Mouse (Mus musculus): ENCODE results near the gene Dennd4b. TPM values are rescaled to one million over a fixed set of nuclear protein-coding genes. Genes with fewer than 3 reads are reported as not detected.

Dennd4b gene
- polyA plus RNA-seq, 1 experiment = not detected

GRCm38 (mm10) chr3:90309589-90309988 lies 44.6 kb downstream of the Dennd4b start:
- no peak overlapping the region for H3K4me3 ChIP-seq (ENCODE audit: insufficient read depth, low read depth, low read length)
- H3K27ac ChIP-seq (ENCODE audit: insufficient read depth, low read depth, low read length) = no peak overlapping the region
- TF ChIP-seq CTCF (IDR thresholded peaks at IDR 0.05; ENCODE audit: insufficient read depth, low read depth, low read length) = no peak
- TF ChIP-seq POLR2A (IDR thresholded peaks at IDR 0.05; ENCODE audit: insufficient read depth, low read depth, low read length) = no peak
- 0 out of 2 replicates have a peak, but pooled peaks cover 2% of the 10 kb centered on the region for H3K4me1 ChIP-seq (ENCODE audit: control insufficient read depth, insufficient read depth, low read length)

DNA sequence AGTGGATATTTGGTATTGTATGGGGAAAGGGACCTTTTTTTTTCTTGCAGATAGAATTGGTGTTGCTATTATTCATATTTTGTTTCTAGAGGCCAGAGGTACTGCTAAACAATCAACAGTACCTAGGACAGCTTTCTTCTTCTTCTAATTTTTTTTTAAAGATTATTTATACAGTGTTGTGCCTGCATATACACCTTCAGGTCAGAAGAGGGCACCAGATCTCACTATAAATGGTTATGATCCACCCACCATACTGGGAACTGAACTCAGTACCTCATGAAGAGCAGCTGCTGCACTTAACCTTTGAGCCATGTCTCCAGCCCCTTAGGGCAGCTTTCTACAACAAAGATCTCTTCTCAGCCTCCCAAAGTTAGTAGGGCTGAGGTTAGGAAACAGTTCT lies 48.4 kb downstream of the Dennd4b start:
- H3K4me1 ChIP-seq (ENCODE audit: control insufficient read depth, insufficient read depth, low read length) = no peaks in the 10 kb centered on the region
- H3K27ac ChIP-seq (ENCODE audit: insufficient read depth, low read depth, low read length) = no peak overlapping the region
- no peak overlapping the region for H3K4me3 ChIP-seq (ENCODE audit: insufficient read depth, low read depth, low read length)
- TF ChIP-seq POLR2A (IDR thresholded peaks at IDR 0.05; ENCODE audit: insufficient read depth, low read depth, low read length) (no peak), CTCF (IDR thresholded peaks at IDR 0.05; ENCODE audit: insufficient read depth, low read depth, low read length) (no peak)

DNA sequence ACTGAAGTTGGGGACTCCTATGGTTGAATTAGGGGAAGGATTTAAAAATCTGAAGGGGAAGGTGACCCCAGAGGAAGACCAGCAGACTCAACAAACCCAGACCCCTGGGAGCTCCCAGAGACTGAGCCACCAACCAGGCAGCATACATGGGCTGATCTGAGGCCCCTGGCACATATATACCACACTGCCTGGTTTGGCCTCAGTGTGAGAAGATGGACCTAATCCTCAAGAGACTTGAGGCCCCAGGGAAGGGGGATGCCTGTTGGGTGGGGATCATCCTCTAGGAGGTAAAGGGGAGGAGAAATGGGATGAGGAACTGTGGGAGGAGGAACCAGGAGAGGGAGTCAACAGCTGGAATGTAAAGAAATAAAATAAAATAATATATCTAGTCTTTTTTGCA lies 49.3 kb downstream of the Dennd4b start:
- Histone ChIP-seq H3K27ac (ENCODE audit: insufficient read depth, low read depth, low read length) (no peak overlapping the region), H3K4me3 (ENCODE audit: insufficient read depth, low read depth, low read length) (no peak overlapping the region), H3K4me1 (ENCODE audit: control insufficient read depth, insufficient read depth, low read length) (no peaks in the 10 kb centered on the region)
- no peak for TF ChIP-seq CTCF (IDR thresholded peaks at IDR 0.05; ENCODE audit: insufficient read depth, low read depth, low read length)
- no peak for TF ChIP-seq POLR2A (IDR thresholded peaks at IDR 0.05; ENCODE audit: insufficient read depth, low read depth, low read length)

- TF ChIP-seq POLR2A (IDR thresholded peaks at IDR 0.05; ENCODE audit: insufficient read depth, low read depth, low read length) (no peak), CTCF (IDR thresholded peaks at IDR 0.05; ENCODE audit: insufficient read depth, low read depth, low read length) (no peak)
- no peak overlapping the region for H3K4me3 ChIP-seq (ENCODE audit: insufficient read depth, low read depth, low read length)
- WGBS = 8% methylated on average over 6 of the region's 6 CpGs
- no peaks in the 10 kb centered on the region; the same call in 1 of the 2 replicates for H3K4me1 ChIP-seq (ENCODE audit: control insufficient read depth, insufficient read depth, low read length)
- no peak overlapping the region for H3K27ac ChIP-seq (ENCODE audit: insufficient read depth, low read depth, low read length)
Measured at GRCm38 (mm10) chr3:90322289-90322688, 57.3 kb downstream of the Dennd4b start.

GRCm38 (mm10) chr3:90323119-90323518 lies 58.1 kb downstream of the Dennd4b start:
- WGBS = 2% methylated on average over 5 of the region's 5 CpGs
- no peak overlapping the region for H3K4me3 ChIP-seq (ENCODE audit: insufficient read depth, low read depth, low read length)
- no peaks in the 10 kb centered on the region; the same call in 1 of the 2 replicates for H3K4me1 ChIP-seq (ENCODE audit: control insufficient read depth, insufficient read depth, low read length)
- no peak overlapping the region for H3K27ac ChIP-seq (ENCODE audit: insufficient read depth, low read depth, low read length)
- no peak for TF ChIP-seq POLR2A (IDR thresholded peaks at IDR 0.05; ENCODE audit: insufficient read depth, low read depth, low read length)
- TF ChIP-seq CTCF (IDR thresholded peaks at IDR 0.05; ENCODE audit: insufficient read depth, low read depth, low read length) = no peak

Other genes with a start within 250 kb of the Dennd4b start
- not detected in 2 replicates for gene 4933434E20Rik, start 213.5 kb upstream of the Dennd4b start, polyA plus RNA-seq (2012; ENCODE audit: insufficient read depth, insufficient read length, low replicate concordance, missing spikeins)
- gene Ubap2l, start 212.6 kb upstream of the Dennd4b start, polyA plus RNA-seq (2012; ENCODE audit: insufficient read depth, insufficient read length, low replicate concordance, missing spikeins) = 263 TPM in 1 of 2 replicates, not detected in the other
- 441 TPM in 1 of 2 replicates, not detected in the other for gene Tpm3, start 192.5 kb upstream of the Dennd4b start, polyA plus RNA-seq (2012; ENCODE audit: insufficient read depth, insufficient read length, low replicate concordance, missing spikeins)
- gene Nup210l, start 161.1 kb upstream of the Dennd4b start, polyA plus RNA-seq (2012; ENCODE audit: insufficient read depth, insufficient read length, low replicate concordance, missing spikeins) = not detected in 2 replicates
- 2,782 TPM in 1 of 2 replicates, not detected in the other for gene Rps27, start 51.5 kb upstream of the Dennd4b start, polyA plus RNA-seq (2012; ENCODE audit: insufficient read depth, insufficient read length, low replicate concordance, missing spikeins)
- not detected in 2 replicates for gene Rab13, start 51.5 kb upstream of the Dennd4b start, polyA plus RNA-seq (2012; ENCODE audit: insufficient read depth, insufficient read length, low replicate concordance, missing spikeins)
- gene Jtb, start 33.6 kb upstream of the Dennd4b start, polyA plus RNA-seq (2012; ENCODE audit: insufficient read depth, insufficient read length, low replicate concordance, missing spikeins) = not detected in 2 replicates
- not detected in 2 replicates for gene Creb3l4, start 21.7 kb upstream of the Dennd4b start, polyA plus RNA-seq (2012; ENCODE audit: insufficient read depth, insufficient read length, low replicate concordance, missing spikeins)
- gene Slc39a1, start 17.0 kb upstream of the Dennd4b start, polyA plus RNA-seq (2012; ENCODE audit: insufficient read depth, insufficient read length, low replicate concordance, missing spikeins) = not detected in 2 replicates
- not detected in 2 replicates for gene Crtc2, start 11.0 kb upstream of the Dennd4b start, polyA plus RNA-seq (2012; ENCODE audit: insufficient read depth, insufficient read length, low replicate concordance, missing spikeins)
- 118 TPM in 1 of 2 replicates, not detected in the other for gene Gatad2b, start 28.0 kb downstream of the Dennd4b start, polyA plus RNA-seq (2012; ENCODE audit: insufficient read depth, insufficient read length, low replicate concordance, missing spikeins)
- gene Slc27a3, start 124.8 kb downstream of the Dennd4b start, polyA plus RNA-seq (2012; ENCODE audit: insufficient read depth, insufficient read length, low replicate concordance, missing spikeins) = not detected in 2 replicates
- gene Ints3, start 168.4 kb downstream of the Dennd4b start, polyA plus RNA-seq (2012; ENCODE audit: insufficient read depth, insufficient read length, low replicate concordance, missing spikeins) = not detected in 2 replicates
- not detected in 2 replicates for gene Npr1, start 200.7 kb downstream of the Dennd4b start, polyA plus RNA-seq (2012; ENCODE audit: insufficient read depth, insufficient read length, low replicate concordance, missing spikeins)
- not detected in 2 replicates for gene Ilf2, start 210.9 kb downstream of the Dennd4b start, polyA plus RNA-seq (2012; ENCODE audit: insufficient read depth, insufficient read length, low replicate concordance, missing spikeins)
- not detected in 2 replicates for gene Snapin, start 225.8 kb downstream of the Dennd4b start, polyA plus RNA-seq (2012; ENCODE audit: insufficient read depth, insufficient read length, low replicate concordance, missing spikeins)
- 401 TPM in 1 of 2 replicates, not detected in the other for gene Chtop, start 244.3 kb downstream of the Dennd4b start, polyA plus RNA-seq (2012; ENCODE audit: insufficient read depth, insufficient read length, low replicate concordance, missing spikeins)
- not detected in 2 replicates for gene S100a1, start 249.2 kb downstream of the Dennd4b start, polyA plus RNA-seq (2012; ENCODE audit: insufficient read depth, insufficient read length, low replicate concordance, missing spikeins)
- gene S100a13, start 249.2 kb downstream of the Dennd4b start, polyA plus RNA-seq (2012; ENCODE audit: insufficient read depth, insufficient read length, low replicate concordance, missing spikeins) = not detected in 2 replicates

Data from olfactory bulb, adult 2 months (tissue).